Mouse (Mus musculus) ES-E14 (cell line): ENCODE data around the gene Ica1.

Experiments used
- CHD2 ChIP-seq: IDR thresholded peaks from 2 replicates; pipeline ENCODE4 v1.6.1; 2014; ENCODE audit warnings: mild to moderate bottlenecking, low read depth, low read length, inconsistent platforms
- HCFC1 ChIP-seq: IDR thresholded peaks from 2 replicates; pipeline ENCODE4 v1.6.1; 2012; ENCODE audit warnings: low read length, inconsistent platforms, borderline replicate concordance; ENCODE audit not compliant: insufficient read depth
- ZC3H11A ChIP-seq: IDR thresholded peaks from 2 replicates; pipeline ENCODE4 v1.6.1; 2012; ENCODE audit warnings: low read depth, mild to moderate bottlenecking, inconsistent platforms, low read length, borderline replicate concordance

DNA sequence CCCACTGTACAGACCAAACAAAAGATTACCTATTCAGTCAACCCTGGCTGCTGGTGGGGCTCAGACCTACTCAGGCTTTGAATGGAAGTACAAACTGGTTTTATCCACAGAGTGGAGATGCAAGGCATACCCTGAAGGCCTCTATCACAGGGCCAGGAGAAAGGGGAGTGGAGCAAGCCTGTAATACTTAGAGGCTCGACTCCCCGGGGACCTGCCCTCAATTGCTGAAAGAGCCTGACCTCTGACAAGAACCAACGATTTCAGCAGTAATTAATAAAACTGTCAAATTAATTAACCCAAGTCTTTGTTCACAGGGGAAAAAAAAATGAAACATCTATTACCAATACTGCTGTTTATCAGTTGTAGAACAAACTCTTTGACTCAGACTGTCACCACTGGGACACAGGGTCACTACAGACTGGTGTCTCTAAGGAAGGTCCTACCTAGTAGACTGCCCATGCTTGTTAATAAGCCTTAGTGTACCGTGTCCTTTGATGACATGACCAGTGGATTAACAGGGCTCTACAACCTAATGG is 46.6 kb downstream of the Ica1 start:
- no peak for TF ChIP-seq CHD2
- TF ChIP-seq HCFC1 = no peak
- TF ChIP-seq ZC3H11A = no peak
